Mouse (Mus musculus) limb, embryonic 11.5 days (tissue): ENCODE measurements at regions not wholly inside any gene's neighbourhood (a gene's known extent, or its start where the extent isn't known, plus 50 kb on each side); places are given as distances from the start of the nearest gene placed in this dataset.

Experiments used
- ATAC-seq: fragments of 200-750 bp; cut with Nextera tagmentation; 2 replicates; pipeline ENCODE4 v1.8.0; 2017; ENCODE audit warnings: low read depth; ENCODE audit not compliant: insufficient number of reproducible peaks, low FRiP score, low TSS enrichment
- DNase-seq: peaks from one replicate; pipeline ENCODE4 v3.0.0-alpha.2; 2015; ENCODE audit warnings: low spot score
- H3K27ac ChIP-seq: fragments of 300-500 bp; sonication (generic); replicated peaks from 2 replicates; pipeline ENCODE4 v1.5.1; 2014; ENCODE audit warnings: low read depth, mild to moderate bottlenecking, low read length
- H3K27me3 ChIP-seq: fragments of 300-500 bp; sonication (generic); 2 replicates; pipeline ENCODE4 v1.6.1; 2014; ENCODE audit warnings: mild to moderate bottlenecking, low read length, mixed read lengths; ENCODE audit not compliant: control insufficient read depth, insufficient read depth
- H3K36me3 ChIP-seq: fragments of 300-500 bp; sonication (generic); 2 replicates; pipeline ENCODE4 v1.6.1; 2014; ENCODE audit warnings: mild to moderate bottlenecking, low read length, moderate library complexity, mixed read lengths; ENCODE audit not compliant: control insufficient read depth, insufficient read depth
- H3K4me1 ChIP-seq: fragments of 300-500 bp; sonication (generic); 2 replicates; pipeline ENCODE4 v1.6.1; 2014; ENCODE audit warnings: low read length, mixed read lengths; ENCODE audit not compliant: control insufficient read depth, insufficient read depth
- H3K4me2 ChIP-seq: fragments of 300-500 bp; sonication (generic); 2 replicates; pipeline ENCODE4 v1.6.1; 2014; ENCODE audit warnings: low read depth, mild to moderate bottlenecking, moderate library complexity; ENCODE audit not compliant: severe bottlenecking
- H3K4me3 ChIP-seq: fragments of 300-500 bp; sonication (generic); 2 replicates; pipeline ENCODE4 v1.5.1; 2014; ENCODE audit warnings: low read depth, low read length
- H3K9ac ChIP-seq: fragments of 300-500 bp; sonication (generic); 2 replicates; pipeline ENCODE4 v1.6.1; 2014; ENCODE audit warnings: mild to moderate bottlenecking, low read length
- H3K9me3 ChIP-seq: fragments of 300-500 bp; sonication (generic); 2 replicates; pipeline ENCODE4 v1.6.1; 2016; ENCODE audit warnings: low read length; ENCODE audit not compliant: control insufficient read depth
- WGBS: fragments of 180-500 bp; shearing (Covaris S2); extraction: QIAGEN DNeasy Blood & Tissue Kit; methylation state at CpG from one replicate; pipeline ENCODE4 v1.1.7; 2014; 5-methylcytosine and 5-hydroxymethylcytosine counted together

DNA sequence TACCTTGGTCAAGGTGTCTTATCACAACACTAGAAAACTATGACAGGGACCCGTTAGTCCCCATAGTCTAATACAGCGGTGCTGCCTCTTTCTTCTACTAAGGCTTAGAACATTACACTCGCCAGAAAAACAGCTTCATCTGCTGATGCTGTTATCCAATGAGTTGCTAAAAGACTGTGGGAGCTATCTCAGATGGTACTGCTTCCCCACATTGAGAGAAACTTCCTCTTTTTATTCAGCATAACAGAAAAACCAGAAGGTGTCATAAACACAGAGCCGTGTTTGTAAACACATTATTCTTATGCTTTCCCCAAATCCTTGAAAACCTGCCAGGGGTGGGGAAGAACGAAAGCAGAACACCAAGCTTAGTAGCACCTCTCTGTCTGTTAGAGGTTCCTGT, 49.9 kb upstream of the Arhgap5 start:
- no peak overlapping the region for H3K4me3 ChIP-seq
- H3K27me3 ChIP-seq: no peaks in the 10 kb centered on the region
- DNase-seq: no peak
- no peak for ATAC-seq
- no peaks in the 10 kb centered on the region for H3K36me3 ChIP-seq
- 93% methylated on average over 5 of the region's 5 CpGs for whole genome bisulfite sequencing
- no peaks in the 10 kb centered on the region; the same call in 1 of the 2 replicates for H3K9me3 ChIP-seq
- H3K4me2 ChIP-seq: no peak overlapping the region
- no peak overlapping the region for H3K9ac ChIP-seq
- no peak overlapping the region for H3K27ac ChIP-seq
- no peaks in the 10 kb centered on the region for H3K4me1 ChIP-seq
